ENCODE assay signal across 12 mouse cellular contexts in the genomic region with DNA sequence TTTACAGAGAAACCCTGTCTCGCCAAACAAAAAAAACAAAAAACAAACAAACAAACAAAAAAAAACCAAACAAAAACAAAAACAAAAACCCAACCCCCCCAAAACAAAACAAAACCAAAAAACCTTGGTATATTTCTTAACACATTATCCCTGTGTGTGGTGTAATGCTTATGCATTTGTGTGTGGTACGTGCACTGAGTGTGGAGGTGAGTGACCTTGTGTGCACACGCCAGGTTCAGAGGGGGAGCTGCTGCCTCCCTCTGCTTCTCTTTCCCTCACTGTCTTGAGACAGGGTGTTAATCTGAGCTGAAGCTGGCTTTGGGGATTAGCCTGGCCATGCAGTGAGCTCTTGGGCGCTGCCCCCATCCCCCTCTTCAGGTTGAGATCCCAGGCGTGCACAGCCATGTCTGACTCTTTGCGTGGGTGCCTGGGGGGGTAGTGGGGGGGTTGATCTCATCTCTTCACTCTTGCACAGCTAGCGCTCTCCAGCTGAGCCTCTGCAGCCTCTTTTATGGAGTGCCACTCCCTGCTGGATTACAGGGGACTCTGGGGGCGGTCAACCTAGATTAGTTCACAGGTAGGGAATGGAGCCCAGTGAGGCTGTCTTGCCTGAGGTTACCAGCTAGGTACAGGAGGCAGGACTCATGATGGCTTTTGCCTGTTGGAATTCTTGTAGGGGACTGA. TPM values are rescaled to one million over a fixed set of nuclear protein-coding genes. Genes with fewer than 3 reads are reported as not detected.
DNase-seq lines count a peak whose midpoint lies in the region; ATAC-seq and TF ChIP-seq lines count a peak whose summit lies in the region.
"Had no signal": no experiment of that assay in that cellular context is flagged by ENCODE, and none has a peak within 500 bp of the region (broad histone marks: within the 10 kb centered on the region; RNA-seq: fewer than 3 reads in every experiment).

No protein-coding gene starts in this region.

- H3K4me3 ChIP-seq in forebrain, embryonic 10.5 days: no peak overlapping the region
- H3K4me3 ChIP-seq in forebrain, embryonic 16.5 days (replicated peaks; ENCODE audit: low read length): no peak overlapping the region
- H3K4me3 ChIP-seq in kidney, adult 2 months (ENCODE audit: insufficient read depth, low read depth, low read length): no peak overlapping the region
- H3K4me3 ChIP-seq in MEL (ENCODE audit: control insufficient read depth in 1 of 2, insufficient read depth in 1 of 2, low read depth in 2 of 2, low read length in 2 of 2): no peak overlapping the region
- H3K4me3 ChIP-seq in liver, embryonic 12.5 days: no peak overlapping the region
- H3K4me3 ChIP-seq: midbrain, embryonic 12.5 days had no signal

- 49% methylated on average over 8 of the region's 8 CpGs for WGBS in forebrain, embryonic 10.5 days
- WGBS in forebrain, embryonic 16.5 days: 62% methylated on average over 8 of the region's 8 CpGs
- WGBS in kidney, adult 2 months: 52% methylated on average over 8 of the region's 8 CpGs
- 60% methylated on average over 8 of the region's 8 CpGs for WGBS in liver, embryonic 12.5 days (ENCODE audit: insufficient replicate concordance)

- H3K4me1 ChIP-seq in forebrain, embryonic 10.5 days: peaks cover 80% of the 10 kb centered on the region
- H3K4me1 ChIP-seq in forebrain, embryonic 16.5 days (replicated peaks; ENCODE audit: control insufficient read depth, insufficient read depth, low read length): peaks cover 34% of the 10 kb centered on the region
- H3K4me1 ChIP-seq in kidney, adult 2 months (ENCODE audit: control insufficient read depth, insufficient read depth, low read length): peaks cover 34% of the 10 kb centered on the region
- H3K4me1 ChIP-seq in MEL (ENCODE audit: control insufficient read depth in 1 of 2, insufficient read depth in 2 of 2, low read length in 2 of 2): peaks cover 7 to 15% of the 10 kb centered on the region in 2 experiments
- H3K4me1 ChIP-seq in liver, embryonic 12.5 days: peaks cover 46% of the 10 kb centered on the region

- no peak overlapping the region for H3K9ac ChIP-seq in forebrain, embryonic 16.5 days (replicated peaks; ENCODE audit: low read depth, low read length)
- no peak overlapping the region for H3K9ac ChIP-seq in MEL (ENCODE audit: control insufficient read depth, low read depth, low read length, poor library complexity, severe bottlenecking)
- H3K9ac ChIP-seq in liver, embryonic 12.5 days: no peak overlapping the region
- H3K9ac ChIP-seq: midbrain, embryonic 12.5 days had no signal

- TF ChIP-seq POLR2A in kidney, adult 2 months (IDR thresholded peaks at IDR 0.05; ENCODE audit: low read depth, low read length): no peak
- TF ChIP-seq POLR2A in MEL (IDR thresholded peaks at IDR 0.05; ENCODE audit: control insufficient read depth in 1 of 2, insufficient read depth in 1 of 2, low read depth in 1 of 2, low read length in 2 of 2, poor library complexity in 1 of 2): no peak

- peaks cover 31% of the 10 kb centered on the region for H3K79me2 ChIP-seq in MEL (ENCODE audit: control insufficient read depth, insufficient read depth, low read length, poor library complexity)

- no peak for DNase-seq in forebrain, embryonic 10.5 days (ENCODE audit: extremely low spot score, low spot score)
- DNase-seq in kidney, adult 2 months: peak; percentile 47
- DNase-seq in kidney, adult 11 months: no peak
- no peak for DNase-seq in MEL (ENCODE audit: low read depth, low spot score)
- no peak for DNase-seq in right cerebral cortex, adult 18-20 months
- DNase-seq: adrenal gland, postnatal 10 days; cerebellum, adult 8-10 months had no signal

- peaks cover 13% of the 10 kb centered on the region for H3K36me3 ChIP-seq in forebrain, embryonic 10.5 days (replicated peaks)
- H3K36me3 ChIP-seq in forebrain, embryonic 16.5 days (ENCODE audit: control insufficient read depth, insufficient read depth): no peaks in the 10 kb centered on the region
- H3K36me3 ChIP-seq in kidney, adult 2 months (ENCODE audit: control insufficient read depth, insufficient read depth, low read length): no peaks in the 10 kb centered on the region
- H3K36me3 ChIP-seq in MEL (ENCODE audit: control insufficient read depth in 1 of 2, insufficient read depth in 2 of 2, low read length in 2 of 2): peaks cover 0 to 11% of the 10 kb centered on the region in 2 experiments; a peak in 2 of 4 replicates
- peaks cover 5% of the 10 kb centered on the region; the same call in 1 of the 2 replicates for H3K36me3 ChIP-seq in liver, embryonic 12.5 days
- H3K36me3 ChIP-seq: G1E; midbrain, embryonic 12.5 days had no signal

- no peak overlapping the region for H3K4me2 ChIP-seq in forebrain, embryonic 16.5 days (ENCODE audit: low read length)
- H3K4me2 ChIP-seq in liver, embryonic 12.5 days: peak overlapping the region; percentile 22; the same call in 1 of the 2 replicates
- H3K4me2 ChIP-seq: midbrain, embryonic 12.5 days had no signal

- no peak for TF ChIP-seq CTCF in kidney, adult 2 months (conservative IDR thresholded peaks at IDR 0.05; ENCODE audit: insufficient read depth, insufficient read length, low read depth, low read length)
- TF ChIP-seq CTCF in MEL (IDR thresholded peaks at IDR 0.05 in 2 of 3, conservative IDR thresholded peaks at IDR 0.05 in 1 of 3; ENCODE audit: control insufficient read depth in 1 of 3, insufficient read depth in 1 of 3, low read depth in 2 of 3, low read length in 3 of 3, poor library complexity in 1 of 3, severe bottlenecking in 1 of 3): no peak

- H3K27ac ChIP-seq in forebrain, embryonic 10.5 days: peak overlapping the region; percentile 42
- no peak overlapping the region for H3K27ac ChIP-seq in forebrain, embryonic 16.5 days (ENCODE audit: low read length)
- H3K27ac ChIP-seq in kidney, adult 2 months (ENCODE audit: insufficient read depth, low read depth, low read length): peak overlapping the region; percentile 58
- H3K27ac ChIP-seq in MEL (ENCODE audit: control insufficient read depth, low read depth, low read length): 0 out of 2 replicates have a peak overlapping the region, but pooled peaks have one; percentile 18
- no peak overlapping the region for H3K27ac ChIP-seq in liver, embryonic 12.5 days
- H3K27ac ChIP-seq: midbrain, embryonic 12.5 days had no signal

- ATAC-seq in forebrain, embryonic 16.5 days: no peak
- peak; percentile 34; the same call in 1 of the 2 replicates for ATAC-seq in liver, embryonic 12.5 days
- ATAC-seq in inflammation-experienced regulatory T-cells, adult 6 months: no peak

- TF ChIP-seq EP300 in MEL (IDR thresholded peaks at IDR 0.05; ENCODE audit: low read depth in 1 of 2, low read length in 2 of 2): no peak

- H3K9me3 ChIP-seq in forebrain, embryonic 10.5 days: no peaks in the 10 kb centered on the region
- H3K9me3 ChIP-seq in forebrain, embryonic 16.5 days (ENCODE audit: control insufficient read depth, low read length): no peaks in the 10 kb centered on the region
- no peaks in the 10 kb centered on the region for H3K9me3 ChIP-seq in MEL (replicated peaks; ENCODE audit: insufficient read depth, low read length)
- no peaks in the 10 kb centered on the region for H3K9me3 ChIP-seq in liver, embryonic 12.5 days (replicated peaks)

- no peaks in the 10 kb centered on the region for H3K27me3 ChIP-seq in forebrain, embryonic 10.5 days (ENCODE audit: poor library complexity, severe bottlenecking)
- H3K27me3 ChIP-seq in forebrain, embryonic 16.5 days (replicated peaks; ENCODE audit: control insufficient read depth, insufficient read depth, low read length): no peaks in the 10 kb centered on the region
- H3K27me3 ChIP-seq in kidney, adult 2 months (replicated peaks; ENCODE audit: control insufficient read depth, insufficient read depth, low read length): no peaks in the 10 kb centered on the region
- H3K27me3 ChIP-seq in MEL (ENCODE audit: control insufficient read depth in 1 of 2, insufficient read depth in 2 of 2, low read length in 2 of 2): no peaks in the 10 kb centered on the region
- no peaks in the 10 kb centered on the region for H3K27me3 ChIP-seq in liver, embryonic 12.5 days (replicated peaks)
- H3K27me3 ChIP-seq: midbrain, embryonic 12.5 days had no signal

- no peak for TF ChIP-seq RAD21 in MEL (IDR thresholded peaks at IDR 0.05; ENCODE audit: low read depth, low read length)

TF ChIP-seq in MEL, 35 proteins besides CTCF, POLR2A, EP300 and RAD21:
- TF ChIP-seq MYC (IDR thresholded peaks at IDR 0.05; ENCODE audit: low read depth, low read length) (no peak), ZKSCAN1 (IDR thresholded peaks at IDR 0.05; ENCODE audit: low read depth, low read length) (no peak), ZNF384 (IDR thresholded peaks at IDR 0.05; ENCODE audit: low read depth, low read length) (no peak), NRF1 (IDR thresholded peaks at IDR 0.05; ENCODE audit: insufficient read depth, low read depth, low read length, poor library complexity, severe bottlenecking) (no peak), ZC3H11A (IDR thresholded peaks at IDR 0.05; ENCODE audit: low read depth, low read length) (no peak), NELFE (IDR thresholded peaks at IDR 0.05; ENCODE audit: low read depth, low read length) (no peak), SMC3 (IDR thresholded peaks at IDR 0.05; ENCODE audit: low read depth, low read length) (no peak)

RNA-seq across cellular contexts. Expression of a gene that starts 32.3 kb away (rescaled TPM):
- polyA plus RNA-seq in forebrain, embryonic 10.5 days (2016; fragmentation: Nextera tagmentation; extraction: Ambion mirVana): 19.1 and 21.2 TPM in 2 replicates
- 14.6 and 19.5 TPM in 2 replicates for polyA plus RNA-seq in forebrain, embryonic 16.5 days (2015; fragmentation: Nextera tagmentation; extraction: Ambion mirVana)
- 16.3 and 20.0 TPM in 2 replicates for polyA plus RNA-seq in kidney, adult 2 months (2012; rRNA removed)
- 16.6 and 22.7 TPM in 2 replicates for total RNA-seq in MEL (2012; rRNA removed)
- polyA plus RNA-seq in MEL (2012; ENCODE audit: insufficient read depth in 1 of 2, insufficient read length in 2 of 2, low read depth in 1 of 2, low replicate concordance in 2 of 2, missing spikeins in 1 of 2): 10 to 100 TPM; 16.2 to 36.6 TPM
- polyA plus RNA-seq in liver, embryonic 12.5 days (2016; fragmentation: Nextera tagmentation; extraction: Ambion mirVana): 8.7 and 10.1 TPM in 2 replicates
- polyA plus RNA-seq in inflammation-experienced regulatory T-cells, adult 6 months (2017; shearing (Covaris generic)): 10 to 100 TPM; 13.2 to 20.4 (median 15.1) TPM
- polyA plus RNA-seq: G1E had no signal

Comparison
In these comparisons a context has a peak if more than half of its experiments do, and no peak if none do; other contexts are left out.
1. H3K27ac ChIP-seq: peak in forebrain, embryonic 10.5 days (single experiment), kidney, adult 2 months (single experiment) and MEL (single experiment); none in forebrain, embryonic 16.5 days (single experiment) and liver, embryonic 12.5 days (single experiment).